ENCODE assay signal across 8 mouse cellular contexts in the genomic region with DNA sequence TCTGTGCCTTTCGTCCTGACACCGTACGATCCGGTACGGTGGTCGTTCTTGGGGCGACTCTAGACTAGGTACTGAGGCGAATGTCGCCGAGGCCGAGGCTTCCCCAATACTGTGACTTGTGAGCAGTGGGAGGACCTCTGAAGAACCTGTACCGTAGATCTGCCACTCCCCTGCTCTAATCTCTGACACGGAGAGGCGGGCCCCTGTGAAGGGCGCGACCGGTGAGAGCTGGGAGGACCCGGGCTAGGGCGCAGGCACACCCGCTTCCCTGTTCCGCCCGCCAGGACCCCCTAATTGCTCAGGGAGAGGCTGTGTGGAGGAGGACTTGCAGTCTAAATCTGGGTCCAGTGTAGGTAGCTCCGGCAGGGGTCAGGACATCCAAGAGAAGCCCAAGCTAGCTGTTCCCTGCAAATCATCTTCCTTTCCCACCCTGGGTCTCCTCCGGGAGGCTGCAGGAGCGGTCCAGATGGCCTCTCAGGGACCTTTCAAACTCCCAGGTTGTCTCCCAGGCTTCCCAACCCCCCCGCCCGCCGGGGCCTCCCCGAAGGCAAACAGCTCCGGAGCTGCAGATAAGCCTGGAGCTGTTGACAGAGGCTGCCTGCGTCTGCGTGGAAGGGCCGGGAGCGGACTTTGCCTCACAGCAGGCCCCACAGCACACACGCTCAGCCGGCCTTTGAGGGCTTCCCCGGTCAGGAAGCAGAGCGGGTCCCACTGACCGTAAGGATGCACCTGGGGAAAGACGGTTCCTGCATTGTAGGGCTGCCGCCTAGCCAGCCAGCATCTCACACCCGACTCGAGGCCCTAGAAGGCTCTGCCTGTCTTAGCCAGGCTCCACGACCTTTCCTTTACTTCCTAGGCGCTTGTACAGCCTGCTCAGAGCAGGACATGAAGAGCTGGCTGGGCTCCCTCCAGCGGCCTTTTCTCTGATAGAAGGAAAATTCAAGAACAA. TPM values are rescaled to one million over a fixed set of nuclear protein-coding genes. Genes with fewer than 3 reads are reported as not detected.
DNase-seq lines count a peak whose midpoint lies in the region; ATAC-seq lines count a peak whose summit lies in the region.

No protein-coding gene starts in this region.

- ATAC-seq in embryonic facial prominence, embryonic 12.5 days (ENCODE audit: insufficient number of reproducible peaks, insufficient read depth, low FRiP score, low TSS enrichment), result no peak
- ATAC-seq in hindbrain, embryonic 12.5 days (ENCODE audit: low FRiP score), result 0 out of 2 replicates have a peak, but pooled peaks have one; percentile 3
- no peak for ATAC-seq in midbrain, embryonic 15.5 days (replicated peaks)

- H3K4me1 ChIP-seq in embryonic facial prominence, embryonic 12.5 days, result peaks cover 37% of the 10 kb centered on the region
- H3K4me1 ChIP-seq in hindbrain, embryonic 12.5 days, result peaks cover 34% of the 10 kb centered on the region
- H3K4me1 ChIP-seq in midbrain, embryonic 15.5 days, result peaks cover 34% of the 10 kb centered on the region

- intact Hi-C loops in left cerebral cortex, postnatal 4 days (cut with DNase I), result no loop called here
- intact Hi-C loops in left cerebral cortex, postnatal 14 days (cut with DNase I), result no loop called here

- H3K4me3 ChIP-seq in embryonic facial prominence, embryonic 12.5 days, result peak overlapping the region; percentile 17
- peak overlapping the region; percentile 58 for H3K4me3 ChIP-seq in hindbrain, embryonic 12.5 days
- H3K4me3 ChIP-seq in midbrain, embryonic 15.5 days, result 0 out of 2 replicates have a peak overlapping the region, but pooled peaks have one; percentile 9

- H3K9ac ChIP-seq in embryonic facial prominence, embryonic 12.5 days, result peak overlapping the region; percentile 19; the same call in 1 of the 2 replicates
- 0 out of 2 replicates have a peak overlapping the region, but pooled peaks have one; percentile 41 for H3K9ac ChIP-seq in hindbrain, embryonic 12.5 days
- H3K9ac ChIP-seq in midbrain, embryonic 15.5 days, result no peak overlapping the region; the same call in 1 of the 2 replicates

- WGBS in embryonic facial prominence, embryonic 12.5 days, result 4% methylated on average over 46 of the region's 46 CpGs
- WGBS in hindbrain, embryonic 12.5 days, result 3% methylated on average over 46 of the region's 46 CpGs
- 3% methylated on average over 46 of the region's 46 CpGs for WGBS in midbrain, embryonic 15.5 days

- no peaks in the 10 kb centered on the region for H3K36me3 ChIP-seq in embryonic facial prominence, embryonic 12.5 days
- H3K36me3 ChIP-seq in hindbrain, embryonic 12.5 days, result no peaks in the 10 kb centered on the region
- H3K36me3 ChIP-seq in midbrain, embryonic 15.5 days (replicated peaks), result no peaks in the 10 kb centered on the region

- H3K27ac ChIP-seq in embryonic facial prominence, embryonic 12.5 days, result no peak overlapping the region
- H3K27ac ChIP-seq in hindbrain, embryonic 12.5 days, result no peak overlapping the region
- no peak overlapping the region for H3K27ac ChIP-seq in midbrain, embryonic 15.5 days

- H3K27me3 ChIP-seq in embryonic facial prominence, embryonic 12.5 days, result peaks cover 51% of the 10 kb centered on the region
- peaks cover 71% of the 10 kb centered on the region for H3K27me3 ChIP-seq in hindbrain, embryonic 12.5 days
- H3K27me3 ChIP-seq in midbrain, embryonic 15.5 days (replicated peaks), result peaks cover 60% of the 10 kb centered on the region

- H3K9me3 ChIP-seq in embryonic facial prominence, embryonic 12.5 days, result no peaks in the 10 kb centered on the region
- no peaks in the 10 kb centered on the region for H3K9me3 ChIP-seq in hindbrain, embryonic 12.5 days (replicated peaks)
- no peaks in the 10 kb centered on the region for H3K9me3 ChIP-seq in midbrain, embryonic 15.5 days

- DNase-seq in left cerebral cortex, postnatal 4 days, result peak; percentile 15
- no peak for DNase-seq in left cerebral cortex, postnatal 14 days (ENCODE audit: low spot score in 2 of 2)
- DNase-seq in liver, result peak; percentile 77
- DNase-seq in urinary bladder, postnatal 14 days (ENCODE audit: low spot score), result peak; percentile 49
- DNase-seq in layer of hippocampus, adult 18-20 months (ENCODE audit: low spot score in 2 of 2), result no peak

- H3K4me2 ChIP-seq in embryonic facial prominence, embryonic 12.5 days (replicated peaks), result peak overlapping the region; percentile 98
- H3K4me2 ChIP-seq in hindbrain, embryonic 12.5 days (replicated peaks), result peak overlapping the region; percentile 98
- H3K4me2 ChIP-seq in midbrain, embryonic 15.5 days, result peak overlapping the region; percentile 33

RNA-seq across cellular contexts. Expression of a gene that starts 2.3 kb away (rescaled TPM):
- 10 to 100 TPM; 15.1 to 19.5 TPM for total RNA-seq in left cerebral cortex, postnatal 4 days (2021)
- total RNA-seq in left cerebral cortex, postnatal 14 days (2021), result 100 to 1,000 TPM; 171 to 177 TPM
- 1.1 and 1.2 TPM in 2 replicates for polyA plus RNA-seq in embryonic facial prominence, embryonic 12.5 days (2016; fragmentation: Nextera tagmentation; extraction: Ambion mirVana)
- 0.53 TPM in 2 replicates for polyA plus RNA-seq in hindbrain, embryonic 12.5 days (2016; fragmentation: Nextera tagmentation; extraction: Ambion mirVana)
- polyA plus RNA-seq in midbrain, embryonic 15.5 days (2015; fragmentation: Nextera tagmentation; extraction: Ambion mirVana), result 0.11 and 0.18 TPM in 2 replicates
- total RNA-seq in layer of hippocampus, adult 18-20 months (2021), result 100 to 1,000 TPM; 284 to 311 TPM

RNA-seq across cellular contexts. Expression of a gene that starts 15.8 kb away (rescaled TPM):
- total RNA-seq in left cerebral cortex, postnatal 4 days (2021), result 1 to 10 TPM; 1.3 to 2.3 TPM
- total RNA-seq in left cerebral cortex, postnatal 14 days (2021), result 10 to 100 TPM; 12.4 to 13.5 TPM
- polyA plus RNA-seq in embryonic facial prominence, embryonic 12.5 days (2016; fragmentation: Nextera tagmentation; extraction: Ambion mirVana), result not detected in 2 replicates
- 0.23 and 0.34 TPM in 2 replicates for polyA plus RNA-seq in hindbrain, embryonic 12.5 days (2016; fragmentation: Nextera tagmentation; extraction: Ambion mirVana)
- polyA plus RNA-seq in midbrain, embryonic 15.5 days (2015; fragmentation: Nextera tagmentation; extraction: Ambion mirVana), result 2.2 and 3.5 TPM in 2 replicates
- total RNA-seq in layer of hippocampus, adult 18-20 months (2021), result 10 to 100 TPM; 12.5 to 15.8 TPM

RNA-seq across cellular contexts. Expression of a gene that starts 42.9 kb away (rescaled TPM):
- 10 to 100 TPM; 17.6 to 18.4 TPM for total RNA-seq in left cerebral cortex, postnatal 4 days (2021)
- total RNA-seq in left cerebral cortex, postnatal 14 days (2021), result 10 to 100 TPM; 17.5 to 18.8 TPM
- polyA plus RNA-seq in embryonic facial prominence, embryonic 12.5 days (2016; fragmentation: Nextera tagmentation; extraction: Ambion mirVana), result 34.7 and 35.6 TPM in 2 replicates
- polyA plus RNA-seq in hindbrain, embryonic 12.5 days (2016; fragmentation: Nextera tagmentation; extraction: Ambion mirVana), result 29.3 and 31.0 TPM in 2 replicates
- polyA plus RNA-seq in midbrain, embryonic 15.5 days (2015; fragmentation: Nextera tagmentation; extraction: Ambion mirVana), result 21.3 and 21.6 TPM in 2 replicates
- total RNA-seq in layer of hippocampus, adult 18-20 months (2021), result 10 to 100 TPM; 17.7 to 19.2 TPM

RNA-seq across cellular contexts. Expression of a gene that starts 53.1 kb away (rescaled TPM):
- total RNA-seq in left cerebral cortex, postnatal 4 days (2021), result 10 to 100 TPM; 40.9 to 50.9 TPM
- 100 to 1,000 TPM; 117 to 119 TPM for total RNA-seq in left cerebral cortex, postnatal 14 days (2021)
- 29.9 and 30.9 TPM in 2 replicates for polyA plus RNA-seq in embryonic facial prominence, embryonic 12.5 days (2016; fragmentation: Nextera tagmentation; extraction: Ambion mirVana)
- polyA plus RNA-seq in hindbrain, embryonic 12.5 days (2016; fragmentation: Nextera tagmentation; extraction: Ambion mirVana), result 27.1 and 27.8 TPM in 2 replicates
- polyA plus RNA-seq in midbrain, embryonic 15.5 days (2015; fragmentation: Nextera tagmentation; extraction: Ambion mirVana), result 20.3 and 22.2 TPM in 2 replicates
- 10 to 100 TPM; 87.5 to 93.6 TPM for total RNA-seq in layer of hippocampus, adult 18-20 months (2021)

Comparison
In these comparisons a context has a peak if more than half of its experiments do, and no peak if none do; other contexts are left out.
1. DNase-seq: peak in left cerebral cortex, postnatal 4 days (single experiment), liver (single experiment) and urinary bladder, postnatal 14 days (single experiment); none in left cerebral cortex, postnatal 14 days (0 of 2) and layer of hippocampus, adult 18-20 months (0 of 2).
2. RNA of a gene that starts 2.3 kb away (total RNA-seq): 284 to 311 TPM in layer of hippocampus, adult 18-20 months and 171 to 177 TPM in left cerebral cortex, postnatal 14 days; 15.1 to 19.5 TPM in left cerebral cortex, postnatal 4 days; every median in the first group is over 4 times any median in the second.
3. RNA of a gene that starts 15.8 kb away (total RNA-seq): 12.5 to 15.8 TPM in layer of hippocampus, adult 18-20 months and 12.4 to 13.5 TPM in left cerebral cortex, postnatal 14 days; 1.3 to 2.3 TPM in left cerebral cortex, postnatal 4 days; every median in the first group is over 4 times any median in the second.
4. H3K4me2 ChIP-seq: peak in every context shown above with its lines; median percentile 98 in embryonic facial prominence, embryonic 12.5 days; 98 in hindbrain, embryonic 12.5 days; 33 in midbrain, embryonic 15.5 days.
5. Peak in every context shown above with its lines, with median percentiles within 50 percentile points of each other: H3K4me3 ChIP-seq.